Mouse (Mus musculus) urinary bladder, postnatal 14 days (tissue): ENCODE measurements around the gene Pramel6.
"Not testable (repeated sequence)": the region's sequence is repeated elsewhere in the genome, so short reads cannot be mapped to it uniquely, and the experiment has no call there.

Experiments used
- DNase-seq: peaks from one replicate; pipeline ENCODE4 v3.0.0; 2021; ENCODE audit warnings: low spot score

Gene Pramel6

DNA sequence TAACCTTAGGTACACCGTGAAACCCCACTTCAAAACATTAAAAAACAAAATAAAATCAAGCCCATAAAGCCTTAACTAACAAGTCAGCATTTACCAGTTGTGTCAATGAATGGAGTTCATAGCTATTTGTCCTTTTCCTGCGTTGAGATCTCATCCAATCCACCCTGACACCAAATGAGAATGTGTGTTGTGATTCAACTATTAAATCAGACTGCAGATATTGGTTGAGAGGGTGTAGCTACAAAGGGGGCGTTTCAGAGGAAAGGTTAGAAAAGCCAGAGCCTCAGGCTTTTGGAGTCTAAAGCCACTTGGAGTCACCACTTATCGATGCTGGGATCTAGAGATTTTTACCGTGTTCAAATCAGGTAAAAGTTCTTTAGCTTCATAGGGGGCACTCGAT lies at the start of gene Pramel6:
TSS of gene Pramel6 (plus strand) at position 301 of the 400 bp plus-strand sequence.
- DNase-seq: no peak

DNA sequence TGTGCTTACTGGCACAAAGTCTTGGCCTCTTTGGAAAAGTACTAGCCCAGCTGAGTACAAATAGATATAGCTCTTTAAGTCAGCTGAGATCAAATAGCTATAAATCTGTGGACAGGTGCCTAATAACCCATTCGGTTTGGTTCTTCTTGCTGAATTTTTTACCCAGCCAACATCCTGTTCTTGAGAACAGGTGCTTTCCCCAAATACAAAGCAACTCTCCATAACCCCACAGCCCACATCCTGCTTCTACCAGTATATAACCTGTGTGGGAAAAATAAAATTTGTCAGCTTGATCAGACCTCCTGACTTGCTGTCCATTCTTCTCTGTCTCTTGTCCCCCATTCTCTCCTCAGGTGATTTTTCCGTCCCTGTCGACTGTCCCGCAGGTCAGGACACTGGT lies 44.6 kb upstream of the Pramel6 start:
- no peak for DNase-seq

DNA sequence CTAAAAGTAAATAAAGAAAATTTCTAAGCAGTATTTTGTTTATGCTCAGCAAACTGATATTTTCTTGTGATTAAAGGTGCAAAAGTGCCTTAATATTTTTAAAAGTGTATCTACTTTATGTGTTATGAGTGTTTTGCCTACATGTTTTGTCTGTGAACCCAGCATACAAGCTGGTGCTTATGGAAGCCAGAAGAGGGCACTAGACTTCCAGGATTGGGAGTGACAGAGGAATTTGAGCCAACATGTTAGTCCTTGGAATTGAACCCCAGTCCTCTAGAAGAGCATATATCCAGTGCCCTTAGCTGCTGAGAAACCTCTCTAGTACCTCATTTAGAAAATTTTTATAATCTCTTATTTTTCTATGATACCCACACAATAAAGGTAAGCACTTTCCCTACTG lies 26.2 kb upstream of the Pramel6 start:
- DNase-seq: no peak

DNA sequence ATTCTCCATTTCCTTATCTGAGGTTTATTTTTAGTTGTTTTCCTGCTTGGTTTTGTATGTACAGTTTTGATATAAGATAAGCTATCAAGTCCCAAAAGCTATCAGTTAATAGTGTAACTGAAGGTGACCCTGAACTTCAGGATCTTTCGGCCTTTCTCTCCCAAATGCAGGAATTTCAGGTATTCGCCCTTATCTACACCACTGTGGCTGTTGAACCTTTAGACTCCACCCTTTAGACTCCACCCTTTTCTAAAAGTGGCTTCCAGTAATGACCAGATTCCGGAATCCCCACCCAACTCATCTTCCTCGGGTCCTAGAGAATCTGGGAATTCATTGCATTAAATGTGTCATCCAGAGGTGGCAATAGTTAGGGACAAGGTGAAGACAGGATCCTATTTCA lies 25.2 kb upstream of the Pramel6 start:
- no peak for DNase-seq

DNA sequence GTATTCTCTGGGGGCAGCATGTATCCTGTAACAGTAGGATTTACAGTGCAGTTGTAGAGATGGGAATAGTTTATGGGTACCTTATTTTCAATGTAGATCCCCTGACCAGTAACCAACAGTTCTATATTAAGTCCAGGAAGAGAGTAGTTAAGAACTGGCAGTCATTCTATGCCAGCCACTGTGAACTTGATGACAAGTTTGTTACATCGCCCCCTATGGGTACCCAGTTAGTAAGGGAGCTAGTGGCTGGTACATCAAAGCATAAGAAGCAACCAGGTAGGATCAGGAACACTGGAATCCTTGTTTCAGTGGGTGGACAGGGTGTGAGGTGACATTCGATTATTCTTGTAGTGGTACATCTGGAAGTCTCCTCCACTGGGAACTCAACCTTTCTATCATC lies 24.1 kb upstream of the Pramel6 start:
- no peak for DNase-seq

DNA sequence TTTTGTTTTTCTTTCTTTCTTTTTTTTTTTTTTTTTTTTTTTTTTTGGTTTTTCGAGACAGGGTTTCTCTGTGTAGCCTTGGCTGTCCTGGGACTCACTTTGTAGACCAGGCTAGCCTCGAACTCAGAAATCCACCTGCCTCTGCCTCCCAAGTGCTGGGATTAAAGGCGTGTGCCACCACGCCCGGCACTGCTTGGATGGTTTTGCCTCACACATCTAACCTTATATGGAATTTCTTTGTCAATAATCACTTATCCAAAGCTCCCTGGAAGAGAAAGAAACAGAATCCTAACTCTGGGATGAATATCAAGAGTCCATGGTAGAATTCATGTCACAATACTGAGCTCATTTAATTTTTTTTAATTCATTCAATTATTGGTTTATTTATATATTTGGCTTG lies 9.4 kb upstream of the Pramel6 start, which contains the start of gene Pramel7:
TSS of gene Pramel7 (minus strand) at position 101 of the 400 bp plus-strand sequence.
- not testable (repeated sequence) for DNase-seq

DNA sequence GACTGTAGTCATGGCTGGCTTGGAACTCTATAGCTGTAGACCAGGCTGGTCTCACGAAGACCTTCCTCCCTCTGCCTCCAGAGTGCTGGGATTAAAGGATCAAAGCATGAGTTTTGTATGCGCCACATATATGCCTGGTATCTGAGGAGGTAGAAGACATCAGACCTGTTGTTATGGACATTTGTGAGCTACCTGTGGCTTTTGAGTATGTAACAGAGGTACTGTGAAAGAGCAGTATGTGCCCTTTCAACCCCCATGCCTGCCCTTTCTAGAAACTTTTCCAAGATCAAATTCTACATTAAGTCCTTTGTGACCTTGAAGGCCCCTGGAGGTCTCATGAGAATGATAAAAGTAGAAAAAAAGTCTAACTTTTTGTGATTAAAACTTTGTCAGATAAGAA lies 8.7 kb downstream of the Pramel6 start:
- no peak for DNase-seq

DNA sequence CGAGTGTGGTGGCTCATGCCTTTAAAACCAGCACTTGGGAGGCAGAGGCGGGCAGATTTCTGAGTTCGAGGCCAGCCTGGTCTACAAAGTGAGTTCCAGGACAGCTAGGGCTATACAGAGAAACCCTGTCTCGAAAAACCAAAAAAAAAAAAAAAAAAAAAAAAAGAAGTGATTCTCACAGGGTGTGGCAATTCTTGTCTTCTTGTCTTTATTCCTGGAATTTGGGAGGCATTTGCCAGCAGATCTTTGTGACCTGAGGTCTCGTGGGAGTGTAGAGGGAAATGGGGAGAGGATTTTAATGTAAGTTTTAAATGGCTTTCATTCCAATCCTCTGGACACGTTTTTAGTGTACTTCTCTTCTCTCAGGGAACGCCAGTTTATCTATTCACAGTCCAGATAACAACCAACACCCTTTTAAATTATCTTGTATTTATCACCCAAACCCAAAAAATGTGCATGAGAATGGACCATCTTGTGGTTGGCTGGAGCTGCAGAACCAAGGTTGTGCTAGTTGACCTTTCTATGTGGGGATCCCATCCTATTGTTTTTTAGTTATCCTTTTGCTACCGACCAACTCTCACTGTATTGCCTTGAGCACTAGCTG lies 9.2 kb downstream of the Pramel6 start:
- no peak for DNase-seq

DNA sequence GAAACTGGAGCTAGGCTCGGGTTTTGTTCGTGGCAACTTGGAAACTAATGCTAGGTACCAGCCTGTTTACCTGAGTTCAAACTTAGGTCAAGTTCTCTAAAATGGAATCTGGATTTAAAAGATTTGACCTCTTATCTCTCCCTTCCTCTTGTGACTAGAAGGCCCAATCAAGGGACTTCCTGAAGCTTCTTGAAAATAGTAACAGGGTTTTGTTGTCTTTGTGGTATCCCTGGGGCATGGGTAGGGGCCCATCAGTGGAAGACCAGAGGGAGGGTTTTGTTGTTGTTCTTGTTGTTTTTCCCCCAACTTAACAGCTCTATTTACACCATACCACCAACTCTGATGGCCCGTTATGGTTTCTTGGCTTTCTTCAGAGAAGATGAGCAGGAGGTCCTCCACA lies 10.2 kb downstream of the Pramel6 start:
- no peak for DNase-seq

DNA sequence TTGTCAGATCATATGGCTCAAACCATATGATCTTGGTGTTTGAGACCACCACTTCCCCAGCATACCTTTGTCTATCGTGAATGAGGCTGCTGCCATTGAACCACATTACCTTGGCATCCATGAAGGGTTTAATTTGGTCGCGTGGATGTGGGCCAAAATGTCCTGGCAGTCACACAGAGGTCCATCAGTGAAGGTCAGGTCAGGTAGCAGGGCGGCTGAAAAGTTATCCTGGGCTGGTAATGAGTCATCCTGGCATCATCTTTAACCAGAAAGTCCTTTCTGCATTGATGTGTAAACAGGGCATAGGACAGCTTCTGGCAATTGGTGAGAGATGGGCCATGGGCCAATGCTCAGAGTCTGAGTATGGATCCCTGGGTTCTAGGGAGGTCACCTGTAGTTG lies 14.3 kb downstream of the Pramel6 start:
- DNase-seq: no peak

DNA sequence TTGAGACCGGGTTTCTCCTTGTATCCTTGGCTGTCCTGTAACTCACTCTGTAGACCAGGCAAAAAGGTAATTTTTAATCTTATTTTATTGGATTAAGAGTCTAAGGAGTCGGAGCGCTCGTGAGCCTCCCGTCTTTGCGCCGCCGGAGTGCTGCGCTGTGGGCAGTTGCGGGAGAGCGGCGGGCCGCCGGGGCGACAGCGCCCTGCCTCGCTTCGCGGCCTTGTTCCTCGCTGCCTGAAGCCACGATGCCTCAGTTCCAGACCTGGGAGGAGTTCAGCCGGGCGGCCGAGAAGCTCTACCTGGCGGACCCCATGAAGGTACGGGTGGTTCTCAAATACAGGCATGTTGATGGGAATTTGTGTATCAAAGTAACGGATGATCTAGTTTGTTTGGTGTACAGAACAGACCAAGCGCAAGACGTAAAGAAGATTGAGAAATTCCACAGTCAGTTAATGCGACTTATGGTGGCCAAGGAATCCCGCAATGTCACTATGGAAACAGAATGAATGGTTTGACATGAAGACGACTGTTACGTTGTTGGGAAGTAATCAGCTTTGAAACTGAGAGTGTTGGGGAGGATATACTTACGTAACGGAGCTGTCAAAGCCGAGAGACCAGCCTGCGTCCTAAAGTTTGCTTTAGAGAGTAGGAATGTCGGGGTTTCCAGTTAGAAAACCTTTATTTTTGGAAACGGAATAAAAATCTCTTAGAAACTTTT lies 19.7 kb downstream of the Pramel6 start:
- not testable (repeated sequence) for DNase-seq

DNA sequence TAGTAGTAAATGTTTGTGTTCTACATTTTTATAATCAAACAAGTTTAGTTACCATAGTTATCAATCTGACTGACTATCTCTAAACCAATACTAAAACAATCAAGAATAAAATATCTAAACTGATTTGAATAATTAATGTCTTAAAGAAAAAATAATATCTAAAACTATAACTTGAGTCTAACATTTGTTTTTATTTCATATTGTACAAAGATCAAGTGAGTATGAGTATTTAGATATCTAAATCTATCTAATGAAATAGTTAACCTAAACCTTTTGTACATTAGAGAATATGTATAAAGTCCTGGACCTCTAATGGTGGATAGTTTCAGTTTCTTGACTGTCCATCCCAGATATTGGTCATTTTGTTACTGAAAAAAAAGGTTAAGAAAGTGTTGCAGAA lies 25.1 kb downstream of the Pramel6 start, which contains the start of gene Olfr153:
TSS of gene Olfr153 (plus strand) at position 301 of the 400 bp plus-strand sequence.
- no peak for DNase-seq

DNA sequence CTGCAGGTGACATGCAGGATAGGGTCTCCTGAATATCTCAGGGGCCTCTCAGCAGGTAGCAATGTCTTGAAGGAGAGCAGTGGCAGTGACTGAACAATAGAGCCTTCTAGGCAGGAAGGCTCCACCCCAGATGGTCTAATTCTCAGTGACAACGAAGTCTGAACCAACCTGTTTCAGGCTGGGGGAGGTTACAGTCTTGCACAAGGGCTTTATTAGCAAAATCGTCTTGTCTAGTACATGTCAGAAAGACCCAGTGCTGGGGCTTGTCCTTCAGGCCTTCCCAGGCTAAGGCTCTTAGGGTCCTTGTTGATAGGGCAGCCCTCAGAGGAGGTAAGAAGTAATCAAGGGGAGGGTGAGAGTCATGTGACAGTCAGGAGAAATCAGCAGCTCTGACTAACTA lies 28.5 kb downstream of the Pramel6 start:
- no peak for DNase-seq

DNA sequence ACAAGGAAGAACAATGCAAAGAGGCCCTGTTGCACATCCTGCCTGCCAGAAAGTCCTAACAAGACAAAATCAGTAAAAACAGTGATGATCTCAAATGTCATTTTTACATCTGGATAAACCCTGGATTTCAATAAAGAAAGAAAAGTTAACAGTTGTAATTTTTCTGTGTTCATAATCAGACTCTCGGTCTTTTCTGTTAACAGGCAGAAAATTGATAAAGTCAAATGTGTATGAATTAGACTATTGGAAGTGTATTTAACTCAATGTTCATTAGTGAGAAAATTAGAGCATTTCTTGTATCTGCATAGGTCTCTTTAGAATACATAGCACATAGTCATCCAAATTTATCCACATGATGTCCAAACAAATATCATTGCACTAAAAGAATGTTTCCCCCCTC lies 39.1 kb downstream of the Pramel6 start, which contains the start of gene Olfr1128:
TSS of gene Olfr1128 (minus strand) at position 101 of the 400 bp plus-strand sequence.
- DNase-seq: no peak
